Mouse (Mus musculus) lung, postnatal 0 days (tissue): ENCODE data around the gene Ip6k2.

ENCODE experiments used
- CTCF ChIP-seq: IDR thresholded peaks from 2 replicates; pipeline ENCODE4 v1.5.1; 2016; ENCODE audit warnings: antibody characterized with exemption, mild to moderate bottlenecking
- EP300 ChIP-seq: IDR thresholded peaks from 2 replicates; pipeline ENCODE4 v1.6.1; 2016; ENCODE audit warnings: antibody characterized with exemption, mild to moderate bottlenecking, control low read depth

GRCm38 (mm10) chr9:108754423-108754822 is 29.2 kb upstream of the Ip6k2 start:
- TF ChIP-seq CTCF (no peak), EP300 (no peak)
